ENCODE assay signal across 8 mouse cellular contexts in genomic region chr4:97778211-97779002, GRCm38 (mm10). TPM values are rescaled to one million over a fixed set of nuclear protein-coding genes. Genes with fewer than 3 reads are reported as not detected.
A peak's percentile ranks its signal among the peaks of the same experiment; 100 is the strongest.
DNase-seq lines count a peak whose midpoint lies in the region; ATAC-seq lines count a peak whose summit lies in the region.

No protein-coding gene starts in this region.

- H3K27me3 ChIP-seq in embryonic facial prominence, embryonic 11.5 days (ENCODE audit: control insufficient read depth, insufficient read depth, low read length) = peaks cover 2% of the 10 kb centered on the region; the same call in 1 of the 2 replicates
- peaks cover 64% of the 10 kb centered on the region for H3K27me3 ChIP-seq in liver, embryonic 11.5 days (replicated peaks; ENCODE audit: control insufficient read depth, insufficient read depth, low read length)
- 0 out of 2 replicates have a peak, but pooled peaks cover 2% of the 10 kb centered on the region for H3K27me3 ChIP-seq in neural tube, embryonic 14.5 days (ENCODE audit: control insufficient read depth, insufficient read depth, low read length)

- DNase-seq in kidney, adult 18-20 months = peak; percentile 64
- DNase-seq in kidney, adult 11 months = no peak
- DNase-seq in Muller cell, postnatal 12 days (ENCODE audit: inconsistent ontology term) = peak; percentile 31
- peak; percentile 39 for DNase-seq in embryonic facial prominence, embryonic 11.5 days (ENCODE audit: low spot score)
- DNase-seq in heart, postnatal 10 days = peak; percentile 54 to 64
- peak; percentile 56 for DNase-seq in liver, embryonic 11.5 days (ENCODE audit: low spot score)
- DNase-seq in natural killer cell, adult 2 months (ENCODE audit: low spot score in 2 of 2) = no peak

- peak overlapping the region; percentile 98 for H3K9ac ChIP-seq in embryonic facial prominence, embryonic 11.5 days (replicated peaks; ENCODE audit: low read length)
- peak overlapping the region; percentile 67 for H3K9ac ChIP-seq in liver, embryonic 11.5 days (ENCODE audit: low read depth, low read length)
- H3K9ac ChIP-seq in neural tube, embryonic 14.5 days (replicated peaks; ENCODE audit: low read depth, low read length) = peak overlapping the region; percentile 96

- intact Hi-C loops in heart, postnatal 10 days (cut with DNase I) = loop anchor here (2.0 to 5.0 kb wide), 5 partner anchors 34 to 544 kb away; no protein-coding TSS in a partner anchor

- H3K36me3 ChIP-seq in embryonic facial prominence, embryonic 11.5 days (replicated peaks; ENCODE audit: control insufficient read depth, insufficient read depth, low read depth, low read length) = no peaks in the 10 kb centered on the region
- H3K36me3 ChIP-seq in liver, embryonic 11.5 days (ENCODE audit: control insufficient read depth, insufficient read depth, low read length) = no peaks in the 10 kb centered on the region
- no peaks in the 10 kb centered on the region for H3K36me3 ChIP-seq in neural tube, embryonic 14.5 days (ENCODE audit: control insufficient read depth, insufficient read depth, low read length)

- H3K27ac ChIP-seq in embryonic facial prominence, embryonic 11.5 days (replicated peaks; ENCODE audit: low read depth, low read length) = peak overlapping the region; percentile 62
- H3K27ac ChIP-seq in liver, embryonic 11.5 days (ENCODE audit: low read depth, low read length) = peak overlapping the region; percentile 78; the same call in 1 of the 2 replicates
- peak overlapping the region; percentile 90 for H3K27ac ChIP-seq in neural tube, embryonic 14.5 days (ENCODE audit: low read depth, low read length)

- H3K4me1 ChIP-seq in embryonic facial prominence, embryonic 11.5 days (ENCODE audit: control insufficient read depth, insufficient read depth, low read length) = no peaks in the 10 kb centered on the region
- peaks cover 10% of the 10 kb centered on the region for H3K4me1 ChIP-seq in liver, embryonic 11.5 days (replicated peaks; ENCODE audit: control insufficient read depth, insufficient read depth, low read length)
- 0 out of 2 replicates have a peak, but pooled peaks cover 2% of the 10 kb centered on the region for H3K4me1 ChIP-seq in neural tube, embryonic 14.5 days (ENCODE audit: control insufficient read depth, insufficient read depth, low read length)

- ATAC-seq in embryonic facial prominence, embryonic 11.5 days (replicated peaks; ENCODE audit: insufficient number of reproducible peaks, low FRiP score, low TSS enrichment, low read depth) = no peak
- no peak for ATAC-seq in liver, embryonic 11.5 days (replicated peaks; ENCODE audit: low FRiP score)
- peak; percentile 44 for ATAC-seq in neural tube, embryonic 14.5 days (ENCODE audit: low read depth)

- H3K4me3 ChIP-seq in embryonic facial prominence, embryonic 11.5 days (ENCODE audit: low read depth, low read length) = peak overlapping the region; percentile 96
- H3K4me3 ChIP-seq in liver, embryonic 11.5 days (ENCODE audit: low read depth, low read length) = peak overlapping the region; percentile 71
- H3K4me3 ChIP-seq in neural tube, embryonic 14.5 days (ENCODE audit: low read depth, low read length) = peak overlapping the region; percentile 90

- no peaks in the 10 kb centered on the region for H3K9me3 ChIP-seq in embryonic facial prominence, embryonic 11.5 days (replicated peaks; ENCODE audit: control insufficient read depth, low read length)
- no peaks in the 10 kb centered on the region for H3K9me3 ChIP-seq in liver, embryonic 11.5 days (ENCODE audit: control insufficient read depth, low read length)
- no peaks in the 10 kb centered on the region for H3K9me3 ChIP-seq in neural tube, embryonic 14.5 days (ENCODE audit: control insufficient read depth, low read length)

- under 1% methylated on average over 94 of the region's 94 CpGs for WGBS in embryonic facial prominence, embryonic 11.5 days
- under 1% methylated on average over 91 of the region's 94 CpGs for WGBS in liver, embryonic 11.5 days
- under 1% methylated on average over 77 of the region's 94 CpGs for WGBS in neural tube, embryonic 14.5 days

- peak overlapping the region; percentile 84 for H3K4me2 ChIP-seq in embryonic facial prominence, embryonic 11.5 days (ENCODE audit: low read depth, low read length)
- peak overlapping the region; percentile 86 for H3K4me2 ChIP-seq in liver, embryonic 11.5 days
- peak overlapping the region; percentile 91 for H3K4me2 ChIP-seq in neural tube, embryonic 14.5 days (ENCODE audit: low read depth, low read length)

RNA-seq across cellular contexts. Expression of gene E130114P18Rik, which starts 0.5 kb away (rescaled TPM):
- 9.5 and 12.1 TPM in 2 replicates for polyA plus RNA-seq in embryonic facial prominence, embryonic 11.5 days (2014; fragmentation: Nextera tagmentation; extraction: Ambion mirVana)
- under 1 TPM; 0.34 to 0.47 TPM for total RNA-seq in heart, postnatal 10 days (2021)
- polyA plus RNA-seq in liver, embryonic 11.5 days (2014; fragmentation: Nextera tagmentation; extraction: Ambion mirVana) = 0.60 and 0.68 TPM in 2 replicates
- 22.6 and 24.6 TPM in 2 replicates for polyA plus RNA-seq in neural tube, embryonic 14.5 days (2014; fragmentation: Nextera tagmentation; extraction: Ambion mirVana)

RNA-seq across cellular contexts. Expression of gene Nfia, which starts 5.9 kb away (rescaled TPM):
- 23.1 and 23.5 TPM in 2 replicates for polyA plus RNA-seq in embryonic facial prominence, embryonic 11.5 days (2014; fragmentation: Nextera tagmentation; extraction: Ambion mirVana)
- total RNA-seq in heart, postnatal 10 days (2021) = 100 to 1,000 TPM; 196 to 199 TPM
- polyA plus RNA-seq in liver, embryonic 11.5 days (2014; fragmentation: Nextera tagmentation; extraction: Ambion mirVana) = 8.7 and 11.3 TPM in 2 replicates
- polyA plus RNA-seq in neural tube, embryonic 14.5 days (2014; fragmentation: Nextera tagmentation; extraction: Ambion mirVana) = 50.0 and 55.0 TPM in 2 replicates

Comparison
In these comparisons a context has a peak if more than half of its experiments do, and no peak if none do; other contexts are left out.
1. DNase-seq: peak in kidney, adult 18-20 months (single experiment), Muller cell, postnatal 12 days (single experiment), embryonic facial prominence, embryonic 11.5 days (single experiment), heart, postnatal 10 days (2 of 2) and liver, embryonic 11.5 days (single experiment); none in kidney, adult 11 months (single experiment) and natural killer cell, adult 2 months (0 of 2).
2. Peak in every context shown above with its lines, with median percentiles within 50 percentile points of each other: H3K27ac ChIP-seq, H3K4me2 ChIP-seq, H3K4me3 ChIP-seq and H3K9ac ChIP-seq.